ENCODE assay signal across 8 mouse cellular contexts in genomic region chrX:11629906-11630305, GRCm38 (mm10).
DNase-seq lines count a peak whose midpoint lies in the region.

No protein-coding gene starts in this region.

- no peaks in the 10 kb centered on the region for H3K9me3 ChIP-seq in forebrain, embryonic 10.5 days

- no peak overlapping the region for H3K4me3 ChIP-seq in forebrain, embryonic 10.5 days

- peaks cover 90% of the 10 kb centered on the region for H3K27me3 ChIP-seq in forebrain, embryonic 10.5 days (ENCODE audit: poor library complexity, severe bottlenecking)

- peak; percentile 9 for DNase-seq in layer of hippocampus, adult 11-12 months (ENCODE audit: low spot score)
- DNase-seq in layer of hippocampus, adult 9-11 months = no peak
- DNase-seq in ES-CJ7 (ENCODE audit: low read depth, low spot score) = peak; percentile 23
- peak; percentile 13 for DNase-seq in cerebellum, adult 8-10 months
- peak; percentile 49 for DNase-seq in heart, postnatal 4 days
- peak; percentile 46 for DNase-seq in retina, postnatal 1 day
- DNase-seq in forebrain, embryonic 10.5 days (ENCODE audit: extremely low spot score, low spot score) = no peak
- no peak for DNase-seq in right cerebral cortex, postnatal 4 days

- 11% methylated on average over 1 of the region's 1 CpGs for WGBS in forebrain, embryonic 10.5 days

- H3K36me3 ChIP-seq in forebrain, embryonic 10.5 days (replicated peaks) = no peaks in the 10 kb centered on the region

- H3K27ac ChIP-seq in forebrain, embryonic 10.5 days = no peak overlapping the region

- peaks cover 35% of the 10 kb centered on the region for H3K4me1 ChIP-seq in forebrain, embryonic 10.5 days

Comparison
In these comparisons a context has a peak if more than half of its experiments do, and no peak if none do; other contexts are left out.
1. DNase-seq: peak in layer of hippocampus, adult 11-12 months (single experiment), ES-CJ7 (single experiment), cerebellum, adult 8-10 months (single experiment), heart, postnatal 4 days (single experiment) and retina, postnatal 1 day (single experiment); none in layer of hippocampus, adult 9-11 months (single experiment), forebrain, embryonic 10.5 days (single experiment) and right cerebral cortex, postnatal 4 days (single experiment).